Mouse (Mus musculus) myocyte (in vitro differentiated cells): Measurements from ENCODE around the gene Frmpd1.

Experiments
- E2F4 ChIP-seq: IDR thresholded peaks from one replicate; pipeline ENCODE4 v1.6.1; 2011; ENCODE audit warnings: mild to moderate bottlenecking, control low read depth, moderate library complexity; ENCODE audit not compliant: insufficient read depth
- MAX ChIP-seq: IDR thresholded peaks from one replicate; pipeline ENCODE4 v1.6.1; 2011; ENCODE audit warnings: low read depth, mild to moderate bottlenecking, control low read depth
- POLR2A ChIP-seq: IDR thresholded peaks from one replicate; pipeline ENCODE4 v1.6.1; 2011; ENCODE audit warnings: low read depth, mild to moderate bottlenecking, control low read depth, moderate library complexity; ENCODE audit not compliant: insufficient read length

- TF ChIP-seq POLR2A, result no peak
- no peak for TF ChIP-seq E2F4
- TF ChIP-seq MAX, result no peak
These were observed 112.2 kb downstream of the Frmpd1 start, which contains the start of gene Trmt10b for GRCm38 (mm10) chr4:45296662-45297564.
